Mouse (Mus musculus) midbrain, embryonic 15.5 days (tissue): ENCODE results near the gene C1s2. TPM values are rescaled to one million over a fixed set of nuclear protein-coding genes. Genes with fewer than 3 reads are reported as not detected.
"Not testable (repeated sequence)": the region's sequence is repeated elsewhere in the genome, so short reads cannot be mapped to it uniquely, and the experiment has no call there.

Experiments used
- ATAC-seq: fragments of 200-750 bp; cut with Nextera tagmentation; replicated peaks from 2 replicates; pipeline ENCODE4 v1.8.0; 2017; ENCODE audit warnings: moderate TSS enrichment
- H3K27ac ChIP-seq: fragments of 300-500 bp; sonication (generic); 2 replicates; pipeline ENCODE4 v1.5.1; 2015; ENCODE audit warnings: mild to moderate bottlenecking, inconsistent platforms
- H3K27me3 ChIP-seq: fragments of 300-500 bp; sonication (generic); replicated peaks from 2 replicates; pipeline ENCODE4 v1.6.1; 2015; ENCODE audit warnings: inconsistent platforms
- H3K36me3 ChIP-seq: fragments of 300-500 bp; sonication (generic); replicated peaks from 2 replicates; pipeline ENCODE4 v1.6.1; 2015; ENCODE audit warnings: inconsistent platforms
- H3K4me1 ChIP-seq: fragments of 300-500 bp; sonication (generic); 2 replicates; pipeline ENCODE4 v1.6.1; 2015; ENCODE audit warnings: inconsistent platforms
- H3K4me2 ChIP-seq: fragments of 300-500 bp; sonication (generic); 2 replicates; pipeline ENCODE4 v1.6.1; 2015; ENCODE audit warnings: inconsistent platforms, mild to moderate bottlenecking, moderate library complexity
- H3K4me3 ChIP-seq: fragments of 300-500 bp; sonication (generic); 2 replicates; pipeline ENCODE4 v1.5.1; 2015; ENCODE audit warnings: mild to moderate bottlenecking, inconsistent platforms
- H3K9ac ChIP-seq: fragments of 300-500 bp; sonication (generic); 2 replicates; pipeline ENCODE4 v1.6.1; 2015; ENCODE audit warnings: mild to moderate bottlenecking, inconsistent platforms
- H3K9me3 ChIP-seq: fragments of 300-500 bp; sonication (generic); 2 replicates; pipeline ENCODE4 v1.6.1; 2016; ENCODE audit warnings: inconsistent platforms
- WGBS: fragments of 180-500 bp; shearing (Covaris S2); methylation state at CpG from one replicate; pipeline ENCODE4 v1.1.7; 2015; ENCODE audit warnings: mixed read lengths; 5-methylcytosine and 5-hydroxymethylcytosine counted together
- polyA plus RNA-seq: library from polyadenylated mRNA; unstranded; fragments of >200 nt; fragmentation: Nextera tagmentation; extraction: Ambion mirVana; gene quantifications from 2 replicates; pipeline ENCODE4 v1.2.1, GENCODE M21; 2015

C1s2 gene
- polyA plus RNA-seq, 1 experiment from 2014 or later, result 0.13 TPM

DNA sequence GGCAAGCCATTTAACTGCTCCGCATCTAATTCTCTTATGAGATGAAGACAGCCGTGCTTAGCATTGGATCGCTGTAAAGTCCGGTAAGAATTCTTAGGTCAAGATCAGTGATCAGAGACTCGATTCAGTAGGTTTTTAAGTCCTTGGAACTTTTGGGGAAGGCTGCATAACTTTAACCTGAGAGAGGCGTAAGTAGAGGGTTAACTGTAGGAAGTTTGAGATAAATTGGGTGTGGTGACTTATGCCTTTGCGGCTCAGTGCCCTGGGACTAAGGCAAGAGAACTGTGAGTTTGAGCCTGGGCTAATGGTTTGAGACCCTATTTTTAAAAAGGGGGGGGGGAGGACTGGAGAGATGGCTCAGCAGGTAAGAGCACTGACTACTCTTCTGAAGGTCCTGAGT, 28.4 kb upstream of the C1s2 start:
- ATAC-seq, result no peak
- Histone ChIP-seq H3K4me2 (0 out of 2 replicates have a peak overlapping the region, but pooled peaks have one; percentile 84), H3K27me3 (no peaks in the 10 kb centered on the region), H3K9me3 (no peaks in the 10 kb centered on the region), H3K9ac (no peak overlapping the region), H3K36me3 (no peaks in the 10 kb centered on the region), H3K4me3 (no peak overlapping the region), H3K27ac (no peak overlapping the region), H3K4me1 (peaks cover 16% of the 10 kb centered on the region)
- 90% methylated on average over 7 of the region's 7 CpGs for WGBS

DNA sequence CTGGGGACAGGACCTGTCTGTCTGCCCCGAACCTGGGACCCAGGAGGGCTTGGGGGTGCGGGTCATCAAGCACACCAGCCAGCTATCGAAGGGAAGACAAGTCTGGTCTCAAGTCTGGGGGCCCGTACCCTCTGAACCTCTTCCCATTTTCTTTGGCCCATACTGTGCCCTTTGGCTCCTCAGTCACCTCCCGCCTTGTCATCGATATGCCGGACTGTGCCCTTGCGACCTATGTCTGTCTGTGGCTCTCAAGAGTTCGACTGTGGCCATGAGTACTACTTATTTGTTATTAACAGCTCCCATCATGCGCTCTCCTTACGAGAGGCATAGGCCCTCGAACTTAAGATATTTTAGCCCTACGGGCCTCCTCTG, 27.5 kb upstream of the C1s2 start:
- WGBS, result 19% methylated on average over 13 of the region's 13 CpGs
- Histone ChIP-seq H3K27ac (peak overlapping the region; percentile 81), H3K9me3 (no peaks in the 10 kb centered on the region), H3K4me2 (peak overlapping the region; percentile 84), H3K4me3 (peak overlapping the region; percentile 86), H3K4me1 (peaks cover 16% of the 10 kb centered on the region), H3K27me3 (no peaks in the 10 kb centered on the region), H3K36me3 (no peaks in the 10 kb centered on the region), H3K9ac (peak overlapping the region; percentile 66)
- ATAC-seq, result no peak

GRCm38 (mm10) chr6:124662477-124663423, 26.9 kb upstream of the C1s2 start, which contains the start of gene Lpcat3:
TSS of gene Lpcat3 (plus strand) at chr6:124663027.
- Histone ChIP-seq H3K9me3 (no peaks in the 10 kb centered on the region), H3K9ac (peak within 1 kb of the TSS; percentile 66), H3K36me3 (no peaks in the 10 kb centered on the region), H3K27ac (peak within 1 kb of the TSS; percentile 81), H3K4me1 (peaks cover 16% of the 10 kb centered on the region), H3K4me2 (peak within 1 kb of the TSS; percentile 84), H3K27me3 (no peaks in the 10 kb centered on the region), H3K4me3 (peak within 1 kb of the TSS; percentile 86)
- WGBS, result 1% methylated on average over 72 of the region's 87 CpGs
- ATAC-seq, result peak; percentile 98

- no peaks in the 10 kb centered on the region for H3K27me3 ChIP-seq
Observed at GRCm38 (mm10) chr6:124661995-124662394, 26.1 kb upstream of the C1s2 start.

GRCm38 (mm10) chr6:124661156-124661806, 25.4 kb upstream of the C1s2 start:
- Histone ChIP-seq H3K9ac (no peak overlapping the region), H3K27ac (no peak overlapping the region), H3K27me3 (no peaks in the 10 kb centered on the region), H3K9me3 (no peaks in the 10 kb centered on the region), H3K36me3 (no peaks in the 10 kb centered on the region), H3K4me3 (no peak overlapping the region), H3K4me2 (no peak overlapping the region), H3K4me1 (peaks cover 16% of the 10 kb centered on the region)
- no peak for ATAC-seq
- 93% methylated on average over 4 of the region's 4 CpGs for WGBS

More at GRCm38 (mm10) chr6:124661995-124662394, 26.1 kb upstream of the C1s2 start:
- WGBS, result 28% methylated on average over 6 of the region's 6 CpGs
- Histone ChIP-seq H3K27ac (peak overlapping the region; percentile 81), H3K9me3 (no peaks in the 10 kb centered on the region), H3K4me1 (peaks cover 16% of the 10 kb centered on the region), H3K4me3 (peak overlapping the region; percentile 86), H3K36me3 (no peaks in the 10 kb centered on the region), H3K4me2 (peak overlapping the region; percentile 84), H3K9ac (peak overlapping the region; percentile 66)
- ATAC-seq, result no peak

- H3K4me1 ChIP-seq, result peaks cover 4% of the 10 kb centered on the region; the same call in 1 of the 2 replicates
- ATAC-seq, result no peak
- H3K4me2 ChIP-seq, result no peak overlapping the region
- no peak overlapping the region for H3K9ac ChIP-seq
- 60% methylated on average over 2 of the region's 2 CpGs for WGBS
- H3K27me3 ChIP-seq, result no peaks in the 10 kb centered on the region
- H3K9me3 ChIP-seq, result 0 out of 2 replicates have a peak, but pooled peaks cover 3% of the 10 kb centered on the region
- no peaks in the 10 kb centered on the region for H3K36me3 ChIP-seq
- no peak overlapping the region for H3K27ac ChIP-seq
- H3K4me3 ChIP-seq, result no peak overlapping the region
Observed at GRCm38 (mm10) chr6:124658067-124658466, 22.2 kb upstream of the C1s2 start.

GRCm38 (mm10) chr6:124655893-124656292, 20.0 kb upstream of the C1s2 start:
- Histone ChIP-seq H3K27me3 (no peaks in the 10 kb centered on the region), H3K9me3 (0 out of 2 replicates have a peak, but pooled peaks cover 3% of the 10 kb centered on the region), H3K9ac (no peak overlapping the region), H3K4me2 (no peak overlapping the region), H3K36me3 (no peaks in the 10 kb centered on the region), H3K4me3 (no peak overlapping the region), H3K27ac (no peak overlapping the region), H3K4me1 (no peaks in the 10 kb centered on the region)
- no peak for ATAC-seq
- WGBS, result 71% methylated on average over 6 of the region's 6 CpGs

DNA sequence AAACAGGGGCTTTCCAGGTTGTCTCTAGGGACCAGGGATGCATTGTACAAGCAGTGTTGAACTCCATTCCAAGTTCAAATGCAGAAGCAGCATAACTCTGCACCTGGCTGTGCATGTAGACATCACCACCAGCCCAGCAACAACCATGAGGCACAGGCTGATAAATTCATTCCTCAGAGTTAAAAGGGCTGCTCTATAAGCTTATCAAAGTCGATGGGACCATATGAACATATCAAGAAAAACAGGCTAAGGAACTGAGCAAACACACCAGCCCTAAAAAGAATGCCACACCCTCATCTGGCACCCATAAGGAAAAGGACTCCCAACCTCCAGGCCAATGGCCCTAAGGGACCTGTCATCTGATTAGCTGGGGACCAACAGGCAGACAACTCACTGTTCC, 10.5 kb upstream of the C1s2 start:
- ATAC-seq, result no peak
- no peak overlapping the region for H3K27ac ChIP-seq

DNA sequence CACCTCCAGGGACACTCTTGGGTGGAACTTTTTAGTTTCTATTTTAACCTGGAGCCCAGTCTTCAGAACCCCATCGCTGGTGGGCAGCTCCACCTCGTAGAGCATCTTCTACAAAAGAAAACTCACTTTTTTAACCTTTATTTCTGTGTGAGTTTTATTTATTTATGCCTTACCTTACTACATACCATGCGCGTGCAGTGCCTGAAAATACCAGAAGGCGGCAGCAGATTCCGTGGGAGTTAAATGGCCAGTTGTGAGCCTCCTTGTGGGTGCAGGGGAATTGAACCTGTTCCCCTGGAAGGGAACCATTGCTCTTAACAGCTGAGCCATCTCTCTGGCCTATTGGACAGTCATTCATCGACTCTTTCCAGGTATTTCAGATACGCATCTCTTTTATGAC, 5.1 kb upstream of the C1s2 start:
- Histone ChIP-seq H3K4me2 (no peak overlapping the region), H3K4me1 (no peaks in the 10 kb centered on the region), H3K4me3 (no peak overlapping the region), H3K36me3 (no peaks in the 10 kb centered on the region), H3K9me3 (no peaks in the 10 kb centered on the region), H3K27me3 (no peaks in the 10 kb centered on the region), H3K9ac (no peak overlapping the region), H3K27ac (no peak overlapping the region)
- WGBS, result 43% methylated on average over 8 of the region's 8 CpGs
- ATAC-seq, result no peak

More for the DNA sequence above, 10.5 kb upstream of the C1s2 start:
- Histone ChIP-seq H3K4me3 (no peak overlapping the region), H3K27me3 (no peaks in the 10 kb centered on the region), H3K4me1 (no peaks in the 10 kb centered on the region), H3K9ac (no peak overlapping the region), H3K9me3 (no peaks in the 10 kb centered on the region), H3K4me2 (no peak overlapping the region), H3K36me3 (no peaks in the 10 kb centered on the region)
- WGBS, result 70% methylated on average over 1 of the region's 1 CpGs

- no peaks in the 10 kb centered on the region for H3K36me3 ChIP-seq
- no peak for ATAC-seq
- no peaks in the 10 kb centered on the region for H3K27me3 ChIP-seq
- H3K27ac ChIP-seq, result no peak overlapping the region
- H3K4me2 ChIP-seq, result no peak overlapping the region
- no peaks in the 10 kb centered on the region for H3K4me1 ChIP-seq
- 80% methylated on average over 4 of the region's 4 CpGs for WGBS
- H3K4me3 ChIP-seq, result no peak overlapping the region
- no peaks in the 10 kb centered on the region for H3K9me3 ChIP-seq
- no peak overlapping the region for H3K9ac ChIP-seq
Observed at GRCm38 (mm10) chr6:124640041-124640440, 4.2 kb upstream of the C1s2 start.

- 43% methylated on average over 6 of the region's 6 CpGs for WGBS
- H3K4me3 ChIP-seq, H3K4me1 ChIP-seq, H3K4me2 ChIP-seq, H3K27me3 ChIP-seq, H3K36me3 ChIP-seq, H3K27ac ChIP-seq, ATAC-seq, H3K9me3 ChIP-seq, H3K9ac ChIP-seq: not testable (repeated sequence)
Observed at GRCm38 (mm10) chr6:124636858-124637460, 1.1 kb upstream of the C1s2 start.

GRCm38 (mm10) chr6:124630763-124631162, 5.1 kb downstream of the C1s2 start:
- 86% methylated on average over 4 of the region's 4 CpGs for WGBS
- Histone ChIP-seq H3K27ac (no peak overlapping the region), H3K36me3 (no peaks in the 10 kb centered on the region), H3K9ac (no peak overlapping the region), H3K4me3 (no peak overlapping the region), H3K27me3 (no peaks in the 10 kb centered on the region), H3K9me3 (no peaks in the 10 kb centered on the region), H3K4me1 (no peaks in the 10 kb centered on the region), H3K4me2 (no peak overlapping the region)
- ATAC-seq, result no peak
